Mouse (Mus musculus) WW6 (cell line): ENCODE data around the gene Acin1.

Source experiments
- DNase-seq: peaks from one replicate; pipeline ENCODE4 v3.0.0-alpha.2; 2013; ENCODE audit warnings: low read depth, low spot score

Acin1 gene

GRCm38 (mm10) chr14:54686522-54687143, at the start of gene Acin1:
Gene Acin1, minus strand, starts transcription at chr14:54686931.
- DNase-seq, result peak; percentile 78

- no peak for DNase-seq
Observed at GRCm38 (mm10) chr14:54735221-54735620, 48.5 kb upstream of the Acin1 start.

- DNase-seq, result no peak
Observed at GRCm38 (mm10) chr14:54734004-54734403, 47.3 kb upstream of the Acin1 start.

- DNase-seq, result no peak
Observed at GRCm38 (mm10) chr14:54732206-54732605, 45.5 kb upstream of the Acin1 start.

- no peak for DNase-seq
Observed at GRCm38 (mm10) chr14:54730305-54730704, 43.6 kb upstream of the Acin1 start.

GRCm38 (mm10) chr14:54728823-54729653, 42.3 kb upstream of the Acin1 start:
- no peak for DNase-seq

GRCm38 (mm10) chr14:54727565-54727964, 40.8 kb upstream of the Acin1 start:
- DNase-seq, result no peak

GRCm38 (mm10) chr14:54724049-54724448, 37.3 kb upstream of the Acin1 start:
- DNase-seq, result no peak

- DNase-seq, result no peak
Observed at GRCm38 (mm10) chr14:54721711-54722110, 35.0 kb upstream of the Acin1 start.

- no peak for DNase-seq
Observed at GRCm38 (mm10) chr14:54720654-54721350, 34.1 kb upstream of the Acin1 start.

- DNase-seq, result no peak
Observed at GRCm38 (mm10) chr14:54720041-54720440, 33.3 kb upstream of the Acin1 start.

GRCm38 (mm10) chr14:54715402-54715801, 28.7 kb upstream of the Acin1 start:
- no peak for DNase-seq

GRCm38 (mm10) chr14:54714617-54715081, 27.9 kb upstream of the Acin1 start:
- DNase-seq, result no peak

GRCm38 (mm10) chr14:54714121-54714520, 27.4 kb upstream of the Acin1 start:
- DNase-seq, result peak; percentile 46

GRCm38 (mm10) chr14:54712861-54713260, 26.1 kb upstream of the Acin1 start:
- DNase-seq, result no peak

GRCm38 (mm10) chr14:54712074-54712473, 25.3 kb upstream of the Acin1 start, which contains the start of gene Cebpe:
Gene Cebpe, minus strand, starts transcription at chr14:54712174.
- no peak for DNase-seq

- no peak for DNase-seq
Observed at GRCm38 (mm10) chr14:54709054-54709453, 22.3 kb upstream of the Acin1 start.

- no peak for DNase-seq
Observed at GRCm38 (mm10) chr14:54706589-54707320, 20.0 kb upstream of the Acin1 start.

- no peak for DNase-seq
Observed at GRCm38 (mm10) chr14:54705844-54706243, 19.1 kb upstream of the Acin1 start.

- no peak for DNase-seq
Observed at GRCm38 (mm10) chr14:54703207-54703606, 16.5 kb upstream of the Acin1 start.

GRCm38 (mm10) chr14:54701298-54701697, 14.6 kb upstream of the Acin1 start:
- peak; percentile 49 for DNase-seq

GRCm38 (mm10) chr14:54699586-54699985, 12.9 kb upstream of the Acin1 start:
- no peak for DNase-seq
